Mouse (Mus musculus): Measurements from ENCODE around the gene Cmtm3.

DNA sequence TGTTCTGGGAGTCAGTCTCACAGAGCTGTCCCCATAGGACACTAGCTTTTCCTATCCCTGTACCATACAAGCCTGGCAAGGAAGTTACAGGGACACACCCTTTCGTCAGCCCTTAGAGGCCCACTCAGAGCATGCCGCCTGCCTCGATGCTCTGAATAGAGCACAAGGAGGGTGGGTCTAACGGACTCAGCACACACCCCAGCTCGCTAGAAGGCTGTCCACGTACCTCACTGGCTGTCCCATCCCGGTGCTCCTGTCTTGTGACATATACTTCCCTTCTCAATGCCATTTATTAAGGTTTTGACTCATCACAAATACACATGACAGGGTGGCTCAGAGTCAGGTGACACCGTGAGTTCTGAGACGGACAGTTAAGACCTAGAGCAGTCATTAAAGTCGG, 15.3 kb downstream of the Cmtm3 start:
- no peak for TF ChIP-seq TAL1 (conservative IDR thresholded peaks at IDR 0.05; ENCODE audit: low read depth, low read length)
- no peak for TF ChIP-seq CTCF (IDR thresholded peaks at IDR 0.05; ENCODE audit: low read depth, low read length)
